Mouse (Mus musculus) olfactory bulb, adult 2 months (tissue): ENCODE measurements around the gene Pbp2. TPM values are rescaled to one million over a fixed set of nuclear protein-coding genes. Genes with fewer than 3 reads are reported as not detected.

Source experiments
- H3K27ac ChIP-seq: fragments of 200-500 bp; 2 replicates; pipeline ENCODE4 v1.5.1; 2012; ENCODE audit warnings: low read depth, low read length; ENCODE audit not compliant: insufficient read depth
- H3K4me1 ChIP-seq: fragments of 200-500 bp; 2 replicates; pipeline ENCODE4 v1.6.1; 2012; ENCODE audit warnings: low read length; ENCODE audit not compliant: control insufficient read depth, insufficient read depth
- H3K4me3 ChIP-seq: fragments of 200-500 bp; 2 replicates; pipeline ENCODE4 v1.5.1; 2012; ENCODE audit warnings: mild to moderate bottlenecking, low read depth, low read length, moderate library complexity; ENCODE audit not compliant: insufficient read depth
- CTCF ChIP-seq: fragments of 200-500 bp; IDR thresholded peaks from 2 replicates; pipeline ENCODE4 v1.5.1; 2012; ENCODE audit warnings: low read depth, mild to moderate bottlenecking, low read length, moderate library complexity; ENCODE audit not compliant: insufficient read depth
- POLR2A ChIP-seq: fragments of 200-500 bp; IDR thresholded peaks from 2 replicates; pipeline ENCODE4 v1.6.1; 2012; ENCODE audit warnings: mild to moderate bottlenecking, low read depth, low read length, moderate library complexity; ENCODE audit not compliant: insufficient read depth
- WGBS: fragments of 180-500 bp; shearing (Covaris S2); methylation state at CpG from one replicate; pipeline ENCODE4 v1.1.7; 2018; 5-methylcytosine and 5-hydroxymethylcytosine counted together
- polyA plus RNA-seq: library from polyadenylated mRNA; stranded (reverse); fragments of >200 nt; gene quantifications from 2 replicates; pipeline ENCODE4 v1.2.4, GENCODE M21; 2012; ENCODE audit warnings: low replicate concordance; ENCODE audit not compliant: missing spikeins, insufficient read depth, insufficient read length

The Pbp2 gene
- polyA plus RNA-seq, 1 experiment, result not detected

DNA sequence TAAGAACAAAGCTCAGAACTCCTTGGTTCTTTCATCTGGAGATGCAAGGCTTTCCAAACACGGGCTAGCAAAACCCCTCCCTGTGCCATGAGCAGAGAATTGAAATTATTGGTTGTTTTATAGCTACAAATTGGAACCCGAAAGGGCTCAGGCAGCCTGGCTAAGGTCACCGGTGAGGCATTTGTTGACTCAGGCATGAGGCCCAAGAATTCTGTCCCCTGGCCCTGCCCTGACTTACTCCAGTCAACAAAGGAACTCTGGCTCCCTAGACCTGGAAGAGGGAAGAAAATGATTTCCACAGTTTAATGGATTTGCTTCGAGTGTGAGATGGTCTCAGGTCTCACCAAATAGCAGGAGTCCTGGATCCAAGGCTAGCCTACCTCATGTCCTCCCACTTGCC, 17.8 kb downstream of the Pbp2 start:
- H3K4me1 ChIP-seq, result peaks cover 17% of the 10 kb centered on the region
- H3K27ac ChIP-seq, result no peak overlapping the region
- WGBS, result 61% methylated on average over 4 of the region's 4 CpGs
- H3K4me3 ChIP-seq, result no peak overlapping the region
- no peak for TF ChIP-seq CTCF
- TF ChIP-seq POLR2A, result no peak

DNA sequence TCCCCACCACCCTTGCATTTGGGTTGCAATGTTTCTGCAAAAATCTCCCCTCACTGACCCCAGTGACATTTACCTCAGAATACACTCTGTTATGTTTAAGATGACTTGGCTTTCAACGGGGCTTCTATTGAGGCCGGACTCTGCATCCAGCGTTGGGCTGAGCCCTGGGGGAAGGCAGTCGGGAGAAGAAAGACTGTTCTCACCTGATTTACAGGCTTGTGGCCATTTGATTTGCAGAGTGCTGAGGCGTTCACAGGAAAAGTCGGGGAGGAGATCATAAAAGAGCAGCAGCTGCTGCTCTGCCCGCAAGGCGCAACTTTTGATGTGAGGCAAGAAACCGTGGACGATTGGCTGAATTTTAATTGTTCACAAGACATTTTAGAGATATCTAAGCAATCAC, 30.3 kb downstream of the Pbp2 start:
- H3K27ac ChIP-seq, result no peak overlapping the region
- 71% methylated on average over 10 of the region's 10 CpGs for WGBS
- H3K4me3 ChIP-seq, result no peak overlapping the region

DNA sequence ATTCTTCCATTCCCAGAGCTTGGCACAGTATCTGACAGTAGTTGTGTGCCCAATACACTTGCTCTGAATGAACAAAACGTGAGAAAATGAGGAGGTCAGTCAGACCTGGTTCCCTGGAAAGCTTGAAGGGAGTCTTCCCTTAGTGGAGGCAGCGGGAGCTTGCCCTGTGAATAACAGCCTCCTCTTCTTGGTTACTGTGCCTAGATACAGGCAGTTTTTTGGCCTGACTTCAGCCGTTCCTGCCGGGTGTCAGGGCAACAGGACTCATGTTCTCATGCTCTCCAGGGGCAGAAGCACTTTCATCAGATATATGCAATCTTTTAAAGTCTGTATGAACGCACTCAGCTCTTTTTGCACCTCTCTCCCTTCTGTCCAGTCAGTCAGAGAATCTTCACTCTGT, 30.9 kb downstream of the Pbp2 start:
- TF ChIP-seq CTCF (no peak), POLR2A (no peak)
- Histone ChIP-seq H3K27ac (no peak overlapping the region), H3K4me3 (no peak overlapping the region), H3K4me1 (no peaks in the 10 kb centered on the region)
- 58% methylated on average over 5 of the region's 5 CpGs for WGBS

More for the DNA sequence above, 30.3 kb downstream of the Pbp2 start:
- no peak for TF ChIP-seq CTCF
- TF ChIP-seq POLR2A, result no peak
- no peaks in the 10 kb centered on the region for H3K4me1 ChIP-seq

DNA sequence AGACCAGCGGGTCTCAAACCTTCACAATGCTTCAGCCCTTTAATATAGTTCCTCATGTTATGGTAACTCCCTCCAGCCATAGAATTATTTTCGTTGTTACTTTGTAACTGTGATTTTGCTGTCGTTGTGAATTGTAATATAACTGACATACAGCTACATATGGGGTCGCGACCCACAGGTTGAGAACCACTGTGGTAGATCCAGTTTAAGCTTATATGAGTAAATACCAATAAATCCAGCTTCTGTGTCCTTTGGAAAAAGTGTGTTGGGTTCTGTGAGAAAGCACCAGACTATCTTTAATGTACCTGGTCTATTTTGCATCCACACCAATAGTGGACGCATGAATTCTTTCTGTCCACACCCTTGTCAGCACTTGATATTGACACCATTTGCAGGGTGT, 31.9 kb downstream of the Pbp2 start:
- no peak for TF ChIP-seq POLR2A
- TF ChIP-seq CTCF, result no peak
- Histone ChIP-seq H3K4me3 (no peak overlapping the region), H3K4me1 (no peaks in the 10 kb centered on the region), H3K27ac (no peak overlapping the region)
- 95% methylated on average over 6 of the region's 6 CpGs for WGBS

DNA sequence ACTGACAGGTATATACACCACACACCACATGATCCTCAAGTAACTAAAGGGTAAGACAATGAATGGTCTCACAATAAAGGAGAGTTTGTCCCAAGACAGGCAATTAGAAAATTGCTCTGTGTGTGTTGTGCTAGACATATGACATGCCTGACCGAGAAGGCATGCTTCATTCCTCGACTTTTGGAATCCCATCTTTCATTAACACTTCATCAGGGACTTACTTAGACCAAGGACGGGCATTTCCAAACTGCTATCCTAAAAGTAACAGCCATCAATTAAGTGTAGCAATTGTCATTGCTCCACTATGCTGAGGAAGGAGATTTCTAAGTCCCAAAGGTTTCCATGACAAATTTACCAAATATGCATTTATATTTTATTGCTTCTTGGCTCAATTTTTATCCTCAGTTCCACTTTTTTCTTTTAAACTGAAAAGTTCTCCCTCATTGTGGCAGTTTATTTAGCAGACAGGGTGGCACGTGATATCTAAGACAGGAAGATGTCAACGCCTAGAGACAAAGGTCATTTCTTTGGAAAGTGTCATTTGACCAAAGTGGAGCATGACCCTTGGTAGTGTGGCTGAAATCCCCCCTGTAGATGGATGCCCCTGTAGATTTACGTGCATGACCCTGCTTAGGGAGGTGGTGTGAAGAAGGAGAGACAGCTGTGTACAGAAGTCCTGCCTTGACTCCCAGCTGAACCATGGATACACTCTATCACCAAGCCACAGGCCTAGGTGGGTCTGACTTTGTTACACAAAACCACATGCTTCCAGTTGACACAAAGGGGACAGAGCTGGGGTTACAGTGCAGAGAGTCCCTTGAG, 33.5 kb downstream of the Pbp2 start:
- 88% methylated on average over 6 of the region's 6 CpGs for WGBS
- TF ChIP-seq POLR2A (no peak), CTCF (no peak)
- Histone ChIP-seq H3K4me1 (no peaks in the 10 kb centered on the region), H3K27ac (no peak overlapping the region), H3K4me3 (no peak overlapping the region)

DNA sequence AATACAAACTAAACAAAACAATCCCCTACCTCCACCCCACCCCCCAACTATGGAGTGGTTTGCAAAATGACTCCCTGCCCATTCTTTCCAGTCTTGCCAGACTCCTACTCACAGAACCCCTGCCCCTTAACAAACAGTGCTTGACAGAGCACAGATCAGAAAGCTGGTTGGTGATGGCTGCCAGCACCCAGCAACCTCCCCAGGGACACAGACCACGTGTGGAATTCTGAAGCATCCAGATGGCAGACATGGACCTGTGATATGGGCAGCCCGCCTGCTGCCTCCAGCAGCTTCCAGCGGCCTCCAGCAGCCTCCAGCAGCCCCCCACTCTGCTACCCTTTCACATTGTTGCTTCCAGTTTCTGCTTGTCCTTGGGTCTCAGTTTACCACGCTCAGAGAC, 35.0 kb downstream of the Pbp2 start:
- no peak overlapping the region for H3K4me3 ChIP-seq
- no peak for TF ChIP-seq CTCF
- no peak for TF ChIP-seq POLR2A
- 71% methylated on average over 4 of the region's 4 CpGs for WGBS
- no peaks in the 10 kb centered on the region; the same call in 1 of the 2 replicates for H3K4me1 ChIP-seq
- no peak overlapping the region for H3K27ac ChIP-seq

DNA sequence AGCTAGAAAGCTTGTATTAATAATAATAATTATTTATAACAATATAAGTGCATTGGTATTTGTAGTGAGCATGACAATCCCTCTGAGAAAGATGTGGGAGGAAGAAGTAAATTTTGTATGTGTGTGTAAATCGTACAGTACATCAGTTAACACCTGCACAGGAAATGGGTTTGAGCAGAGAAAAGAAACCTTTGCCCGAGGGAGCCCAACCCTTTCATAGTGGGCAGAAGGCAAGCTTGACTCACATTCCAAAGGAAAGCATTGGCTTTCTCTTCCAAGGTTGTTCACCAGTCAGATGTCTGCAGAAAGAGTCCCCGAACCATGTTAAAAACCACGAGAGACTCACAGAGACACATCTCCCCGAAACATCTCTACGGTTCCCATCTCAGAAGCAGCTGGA, 37.1 kb downstream of the Pbp2 start:
- TF ChIP-seq POLR2A (no peak), CTCF (no peak)
- Histone ChIP-seq H3K27ac (no peak overlapping the region), H3K4me3 (no peak overlapping the region), H3K4me1 (peaks cover 5% of the 10 kb centered on the region; the same call in 1 of the 2 replicates)
- 94% methylated on average over 6 of the region's 6 CpGs for WGBS

DNA sequence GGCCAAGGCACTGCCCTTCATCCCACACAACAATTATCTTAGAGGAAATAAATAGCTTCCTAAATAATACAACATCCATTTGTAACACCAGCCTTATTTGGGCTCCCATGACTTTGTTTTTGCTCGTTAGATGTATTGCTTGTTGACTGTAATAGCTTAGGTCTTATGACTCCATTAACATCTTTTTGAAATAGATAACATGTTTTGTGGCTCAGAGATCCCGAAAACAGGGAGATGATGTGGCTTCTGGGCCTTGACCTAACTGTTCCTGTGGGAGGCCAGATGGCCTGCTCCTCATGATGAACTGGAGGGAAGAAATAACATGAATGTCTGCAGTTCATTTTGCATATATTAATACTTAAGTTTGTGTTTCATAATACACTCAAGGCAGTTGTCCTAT, 38.4 kb downstream of the Pbp2 start:
- Histone ChIP-seq H3K4me1 (peaks cover 5% of the 10 kb centered on the region; the same call in 1 of the 2 replicates), H3K4me3 (no peak overlapping the region), H3K27ac (no peak overlapping the region)
- WGBS, result 61% methylated on average over 2 of the region's 2 CpGs
- no peak for TF ChIP-seq POLR2A
- no peak for TF ChIP-seq CTCF

- TF ChIP-seq POLR2A, result no peak
- TF ChIP-seq CTCF, result no peak
- Histone ChIP-seq H3K4me3 (no peak overlapping the region), H3K27ac (no peak overlapping the region), H3K4me1 (peaks cover 5% of the 10 kb centered on the region; the same call in 1 of the 2 replicates)
- WGBS, result 64% methylated on average over 6 of the region's 6 CpGs
Measured at GRCm38 (mm10) chr6:135269626-135270025, 40.6 kb downstream of the Pbp2 start.
